Mouse (Mus musculus) lung, postnatal 14 days (tissue): ENCODE data around the gene Cfap161.
A peak's percentile ranks its signal among the peaks of the same experiment; 100 is the strongest.

ENCODE experiments used
- DNase-seq: peaks from one replicate; pipeline ENCODE4 v3.0.0; 2021

Gene Cfap161

GRCm38 (mm10) chr7:83801483-83801875, 6.8 kb upstream of the Cfap161 start:
- DNase-seq = no peak

- DNase-seq = no peak
Measured at GRCm38 (mm10) chr7:83800561-83801482, 6.1 kb upstream of the Cfap161 start.

GRCm38 (mm10) chr7:83800071-83800470, 5.4 kb upstream of the Cfap161 start:
- DNase-seq = no peak

GRCm38 (mm10) chr7:83798004-83798403, 3.3 kb upstream of the Cfap161 start:
- DNase-seq = no peak

GRCm38 (mm10) chr7:83796177-83796576, 1.5 kb upstream of the Cfap161 start:
- no peak for DNase-seq

GRCm38 (mm10) chr7:83794006-83794683, 535 bp downstream of the Cfap161 start:
- no peak for DNase-seq

GRCm38 (mm10) chr7:83780881-83781280, 13.8 kb downstream of the Cfap161 start:
- DNase-seq = no peak

- DNase-seq = peak; percentile 34
Measured at GRCm38 (mm10) chr7:83780026-83780425, 14.7 kb downstream of the Cfap161 start.

GRCm38 (mm10) chr7:83779028-83779427, 15.7 kb downstream of the Cfap161 start:
- DNase-seq = no peak

- no peak for DNase-seq
Measured at GRCm38 (mm10) chr7:83778516-83778915, 16.2 kb downstream of the Cfap161 start.

GRCm38 (mm10) chr7:83774721-83775120, 20.0 kb downstream of the Cfap161 start:
- peak; percentile 14 for DNase-seq

GRCm38 (mm10) chr7:83763674-83764073, 31.0 kb downstream of the Cfap161 start:
- no peak for DNase-seq

GRCm38 (mm10) chr7:83762336-83762735, 32.3 kb downstream of the Cfap161 start:
- DNase-seq = no peak

- DNase-seq = no peak
Measured at GRCm38 (mm10) chr7:83751055-83751454, 43.6 kb downstream of the Cfap161 start.

- DNase-seq = no peak
Measured at GRCm38 (mm10) chr7:83748405-83748804, 46.3 kb downstream of the Cfap161 start.

GRCm38 (mm10) chr7:83746107-83746687, 48.5 kb downstream of the Cfap161 start:
- DNase-seq = no peak

GRCm38 (mm10) chr7:83745413-83746106, 49.1 kb downstream of the Cfap161 start, which contains the start of gene Il16:
Il16 (minus strand) TSS chr7:83745726.
- no peak for DNase-seq

- DNase-seq = no peak
Measured at GRCm38 (mm10) chr7:83745065-83745412, 49.6 kb downstream of the Cfap161 start.

- DNase-seq = no peak
Measured at GRCm38 (mm10) chr7:83744250-83744649, 50.4 kb downstream of the Cfap161 start.

- DNase-seq = no peak
Measured at GRCm38 (mm10) chr7:83742690-83743089, 52.0 kb downstream of the Cfap161 start.

GRCm38 (mm10) chr7:83742026-83742425, 52.7 kb downstream of the Cfap161 start:
- no peak for DNase-seq

- no peak for DNase-seq
Measured at GRCm38 (mm10) chr7:83739680-83740310, 54.9 kb downstream of the Cfap161 start.
